In genomic region chr5:55885658-55886312, GRCm38 (mm10) we compare ENCODE assay signal across 21 mouse cellular contexts.
DNase-seq lines count a peak whose midpoint lies in the region; ATAC-seq and TF ChIP-seq lines count a peak whose summit lies in the region.
"Had no signal": no experiment of that assay in that cellular context is flagged by ENCODE, and none has a peak within 500 bp of the region (broad histone marks: within the 10 kb centered on the region; RNA-seq: fewer than 3 reads in every experiment).

No protein-coding gene starts in this region.

- ATAC-seq in hindbrain, postnatal 0 days, result no peak
- ATAC-seq in hindbrain, embryonic 14.5 days (ENCODE audit: low FRiP score), result no peak
- no peak for ATAC-seq in liver, postnatal 0 days
- ATAC-seq: inflammation-experienced regulatory T-cells, adult 6 months; lung, postnatal 0 days; midbrain, embryonic 16.5 days; Patski had no signal

- no peak overlapping the region for H3K4me3 ChIP-seq in hindbrain, postnatal 0 days (ENCODE audit: low read length)
- H3K4me3 ChIP-seq in hindbrain, embryonic 14.5 days (replicated peaks; ENCODE audit: low read length), result no peak overlapping the region
- H3K4me3 ChIP-seq in liver, postnatal 0 days (ENCODE audit: low read depth, low read length), result no peak overlapping the region
- H3K4me3 ChIP-seq: heart, embryonic 12.5 days had no signal

- peak; percentile 6 for DNase-seq in hindbrain, postnatal 0 days (ENCODE audit: low spot score)
- DNase-seq in hindbrain, embryonic 14.5 days (ENCODE audit: low spot score), result no peak
- peak; percentile 52 for DNase-seq in brain, adult 2 months (ENCODE audit: low read depth, low spot score)
- DNase-seq in cerebellum, adult 11 months, result peak; percentile 0
- DNase-seq in cerebellum, postnatal 10 days, result peak; percentile 36 to 49
- DNase-seq in right cerebral cortex, postnatal 10 days (ENCODE audit: low spot score in 2 of 2), result no peak
- DNase-seq in liver, postnatal 0 days, result no peak
- no peak for DNase-seq in urinary bladder, adult 2 months (ENCODE audit: low spot score)
- DNase-seq: B cell, adult 2 months; gastrocnemius, postnatal 14 days; heart, postnatal 10 days; kidney, adult 8-10 months; kidney, postnatal 10 days had no signal

- H3K36me3 ChIP-seq in hindbrain, postnatal 0 days (ENCODE audit: insufficient read depth, low read length), result no peaks in the 10 kb centered on the region
- no peaks in the 10 kb centered on the region for H3K36me3 ChIP-seq in hindbrain, embryonic 14.5 days (replicated peaks; ENCODE audit: control insufficient read depth, insufficient read depth)
- H3K36me3 ChIP-seq in liver, postnatal 0 days (replicated peaks; ENCODE audit: insufficient read depth, low read length), result no peaks in the 10 kb centered on the region
- H3K36me3 ChIP-seq: G1E; heart, embryonic 12.5 days had no signal

- no peak for TF ChIP-seq CTCF in hindbrain, postnatal 0 days (IDR thresholded peaks at IDR 0.05; ENCODE audit: low read depth)
- TF ChIP-seq CTCF in liver, postnatal 0 days (IDR thresholded peaks at IDR 0.05; ENCODE audit: low read depth), result no peak

- H3K9me3 ChIP-seq in hindbrain, postnatal 0 days (ENCODE audit: low read length), result no peaks in the 10 kb centered on the region
- H3K9me3 ChIP-seq in hindbrain, embryonic 14.5 days (ENCODE audit: control insufficient read depth, low read length), result no peaks in the 10 kb centered on the region
- no peaks in the 10 kb centered on the region for H3K9me3 ChIP-seq in liver, postnatal 0 days (ENCODE audit: low read length)
- H3K9me3 ChIP-seq: heart, embryonic 12.5 days had no signal

- no peak overlapping the region for H3K9ac ChIP-seq in hindbrain, postnatal 0 days (replicated peaks; ENCODE audit: low read length)
- no peak overlapping the region for H3K9ac ChIP-seq in hindbrain, embryonic 14.5 days
- no peak overlapping the region for H3K9ac ChIP-seq in liver, postnatal 0 days (replicated peaks)
- H3K9ac ChIP-seq: heart, embryonic 12.5 days had no signal

- 48% methylated on average over 8 of the region's 8 CpGs for WGBS in hindbrain, postnatal 0 days
- WGBS in hindbrain, embryonic 14.5 days, result 55% methylated on average over 8 of the region's 8 CpGs
- WGBS in liver, postnatal 0 days (ENCODE audit: insufficient replicate concordance), result 53% methylated on average over 8 of the region's 8 CpGs

- no peak overlapping the region for H3K4me2 ChIP-seq in hindbrain, postnatal 0 days (ENCODE audit: low read depth, low read length)
- no peak overlapping the region for H3K4me2 ChIP-seq in hindbrain, embryonic 14.5 days (replicated peaks)
- no peak overlapping the region for H3K4me2 ChIP-seq in liver, postnatal 0 days (ENCODE audit: low read depth, low read length)
- H3K4me2 ChIP-seq: heart, embryonic 12.5 days had no signal

- H3K4me1 ChIP-seq in hindbrain, postnatal 0 days (ENCODE audit: insufficient read depth, low read length), result no peaks in the 10 kb centered on the region
- H3K4me1 ChIP-seq in hindbrain, embryonic 14.5 days (replicated peaks; ENCODE audit: control insufficient read depth, insufficient read depth, low read length), result no peaks in the 10 kb centered on the region
- H3K4me1 ChIP-seq in liver, postnatal 0 days (ENCODE audit: insufficient read depth), result no peaks in the 10 kb centered on the region
- H3K4me1 ChIP-seq: heart, embryonic 12.5 days had no signal

- H3K27ac ChIP-seq in hindbrain, postnatal 0 days, result no peak overlapping the region
- H3K27ac ChIP-seq in hindbrain, embryonic 14.5 days, result no peak overlapping the region
- H3K27ac ChIP-seq in liver, postnatal 0 days (ENCODE audit: low read depth), result no peak overlapping the region
- H3K27ac ChIP-seq: macrophage had no signal

- TF ChIP-seq EP300 in liver, postnatal 0 days (IDR thresholded peaks at IDR 0.05; ENCODE audit: low read depth), result no peak

- no peaks in the 10 kb centered on the region for H3K27me3 ChIP-seq in hindbrain, postnatal 0 days (ENCODE audit: insufficient read depth, low read length)
- H3K27me3 ChIP-seq in hindbrain, embryonic 14.5 days (ENCODE audit: control insufficient read depth, insufficient read depth, low read length), result no peaks in the 10 kb centered on the region
- no peaks in the 10 kb centered on the region for H3K27me3 ChIP-seq in liver, postnatal 0 days (ENCODE audit: insufficient read depth, low read length)
- H3K27me3 ChIP-seq: CH12.LX; heart, embryonic 12.5 days; Patski had no signal

Comparison
In these comparisons a context has a peak if more than half of its experiments do, and no peak if none do; other contexts are left out.
1. DNase-seq: peak in hindbrain, postnatal 0 days (single experiment), brain, adult 2 months (single experiment), cerebellum, adult 11 months (single experiment) and cerebellum, postnatal 10 days (2 of 2); none in hindbrain, embryonic 14.5 days (single experiment), right cerebral cortex, postnatal 10 days (0 of 2), liver, postnatal 0 days (single experiment) and urinary bladder, adult 2 months (single experiment).